Mouse (Mus musculus) kidney, postnatal 0 days (tissue): Measurements from ENCODE around the gene Slamf8. TPM values are rescaled to one million over a fixed set of nuclear protein-coding genes. Genes with fewer than 3 reads are reported as not detected.

Source experiments
- ATAC-seq: fragments of 200-750 bp; cut with Nextera tagmentation; replicated peaks from 2 replicates; pipeline ENCODE4 v1.8.0; 2017; ENCODE audit warnings: low read depth, moderate number of reproducible peaks, moderate TSS enrichment, moderate library complexity; ENCODE audit not compliant: low FRiP score
- DNase-seq: peaks from one replicate; pipeline ENCODE4 v3.0.0-alpha.2; 2016; ENCODE audit warnings: low spot score
- H3K27ac ChIP-seq: fragments of 300-500 bp; sonication (generic); 2 replicates; pipeline ENCODE4 v1.5.1; 2014; ENCODE audit warnings: mild to moderate bottlenecking
- H3K27me3 ChIP-seq: fragments of 300-500 bp; sonication (generic); 2 replicates; pipeline ENCODE4 v1.6.1; 2014; ENCODE audit warnings: low read length, mixed read lengths; ENCODE audit not compliant: insufficient read depth
- H3K36me3 ChIP-seq: fragments of 300-500 bp; sonication (generic); 2 replicates; pipeline ENCODE4 v1.6.1; 2014; ENCODE audit warnings: low read length, mixed read lengths; ENCODE audit not compliant: insufficient read depth
- H3K4me1 ChIP-seq: fragments of 300-500 bp; sonication (generic); replicated peaks from 2 replicates; pipeline ENCODE4 v1.6.1; 2014; ENCODE audit warnings: antibody characterized with exemption, low read length, mixed read lengths; ENCODE audit not compliant: insufficient read depth
- H3K4me2 ChIP-seq: fragments of 300-500 bp; sonication (generic); 2 replicates; pipeline ENCODE4 v1.6.1; 2014; ENCODE audit warnings: mild to moderate bottlenecking, low read length, moderate library complexity, mixed read lengths
- H3K4me3 ChIP-seq: fragments of 300-500 bp; sonication (generic); replicated peaks from 2 replicates; pipeline ENCODE4 v1.5.1; 2014; ENCODE audit warnings: low read depth, low read length
- H3K9ac ChIP-seq: fragments of 300-500 bp; sonication (generic); 2 replicates; pipeline ENCODE4 v1.6.1; 2014; ENCODE audit warnings: low read depth, low read length
- H3K9me3 ChIP-seq: fragments of 300-500 bp; sonication (generic); replicated peaks from 2 replicates; pipeline ENCODE4 v1.6.1; 2016; ENCODE audit warnings: low read length, inconsistent platforms, mixed read lengths
- CTCF ChIP-seq: IDR thresholded peaks from 2 replicates; pipeline ENCODE4 v1.5.1; 2016; ENCODE audit warnings: antibody characterized with exemption, low read depth, mild to moderate bottlenecking, moderate library complexity
- WGBS: fragments of 180-500 bp; shearing (Covaris S2); extraction: QIAGEN DNeasy Blood & Tissue Kit; methylation state at CpG from one replicate; pipeline ENCODE4 v1.1.7; 2014; 5-methylcytosine and 5-hydroxymethylcytosine counted together
- polyA plus RNA-seq: library from polyadenylated mRNA; unstranded; fragments of >200 nt; fragmentation: Nextera tagmentation; extraction: Ambion mirVana; gene quantifications from 2 replicates; pipeline ENCODE4 v1.2.1, GENCODE M21; 2015

The Slamf8 gene
- 0.16 and 0.18 TPM in 2 replicates for polyA plus RNA-seq

GRCm38 (mm10) chr1:172590385-172590784, at the start of gene Slamf8:
Gene Slamf8, minus strand, starts transcription at chr1:172590568.
- H3K27me3 ChIP-seq, result no peaks in the 10 kb centered on the region
- no peak for TF ChIP-seq CTCF
- no peak within 1 kb of the TSS for H3K4me2 ChIP-seq
- 73% methylated on average over 7 of the region's 7 CpGs for WGBS
- H3K4me1 ChIP-seq, result no peaks in the 10 kb centered on the region
- no peaks in the 10 kb centered on the region for H3K36me3 ChIP-seq
- no peak for ATAC-seq
- DNase-seq, result no peak
- no peak within 1 kb of the TSS for H3K27ac ChIP-seq
- H3K4me3 ChIP-seq, result no peak within 1 kb of the TSS
- no peaks in the 10 kb centered on the region for H3K9me3 ChIP-seq
- H3K9ac ChIP-seq, result no peak within 1 kb of the TSS

GRCm38 (mm10) chr1:172638781-172639180, 48.4 kb upstream of the Slamf8 start:
- Histone ChIP-seq H3K36me3 (no peaks in the 10 kb centered on the region), H3K27me3 (no peaks in the 10 kb centered on the region), H3K27ac (no peak overlapping the region), H3K4me3 (no peak overlapping the region), H3K4me2 (no peak overlapping the region), H3K4me1 (peaks cover 8% of the 10 kb centered on the region; the same call in 1 of the 2 replicates), H3K9me3 (no peaks in the 10 kb centered on the region), H3K9ac (no peak overlapping the region)
- 47% methylated on average over 2 of the region's 2 CpGs for WGBS
- TF ChIP-seq CTCF, result no peak
- no peak for ATAC-seq
- DNase-seq, result no peak

GRCm38 (mm10) chr1:172637801-172638200, 47.4 kb upstream of the Slamf8 start:
- 51% methylated on average over 4 of the region's 4 CpGs for WGBS
- no peak for DNase-seq

GRCm38 (mm10) chr1:172636266-172636665, 45.9 kb upstream of the Slamf8 start:
- no peak for TF ChIP-seq CTCF
- 58% methylated on average over 5 of the region's 5 CpGs for WGBS

More at GRCm38 (mm10) chr1:172637801-172638200, 47.4 kb upstream of the Slamf8 start:
- Histone ChIP-seq H3K27me3 (no peaks in the 10 kb centered on the region), H3K4me2 (no peak overlapping the region), H3K9ac (no peak overlapping the region), H3K4me3 (no peak overlapping the region), H3K36me3 (no peaks in the 10 kb centered on the region), H3K4me1 (peaks cover 8% of the 10 kb centered on the region; the same call in 1 of the 2 replicates), H3K27ac (no peak overlapping the region), H3K9me3 (no peaks in the 10 kb centered on the region)
- no peak for ATAC-seq
- peak; percentile 54 for TF ChIP-seq CTCF

GRCm38 (mm10) chr1:172635258-172635657, 44.9 kb upstream of the Slamf8 start:
- no peak overlapping the region for H3K27ac ChIP-seq
- no peak overlapping the region for H3K4me2 ChIP-seq
- no peak for DNase-seq
- peaks cover 8% of the 10 kb centered on the region; the same call in 1 of the 2 replicates for H3K4me1 ChIP-seq
- no peaks in the 10 kb centered on the region for H3K9me3 ChIP-seq
- WGBS, result 28% methylated on average over 4 of the region's 4 CpGs
- no peak overlapping the region for H3K4me3 ChIP-seq
- TF ChIP-seq CTCF, result no peak
- H3K36me3 ChIP-seq, result no peaks in the 10 kb centered on the region
- no peak overlapping the region for H3K9ac ChIP-seq
- no peak for ATAC-seq
- H3K27me3 ChIP-seq, result no peaks in the 10 kb centered on the region

More at GRCm38 (mm10) chr1:172636266-172636665, 45.9 kb upstream of the Slamf8 start:
- Histone ChIP-seq H3K4me3 (no peak overlapping the region), H3K27ac (no peak overlapping the region), H3K36me3 (no peaks in the 10 kb centered on the region), H3K4me1 (peaks cover 8% of the 10 kb centered on the region; the same call in 1 of the 2 replicates), H3K27me3 (no peaks in the 10 kb centered on the region), H3K9me3 (no peaks in the 10 kb centered on the region), H3K9ac (no peak overlapping the region), H3K4me2 (no peak overlapping the region)
- DNase-seq, result no peak
- no peak for ATAC-seq

GRCm38 (mm10) chr1:172634136-172634535, 43.8 kb upstream of the Slamf8 start:
- no peak overlapping the region for H3K27ac ChIP-seq

More at GRCm38 (mm10) chr1:172634136-172634535, 43.8 kb upstream of the Slamf8 start:
- Histone ChIP-seq H3K9ac (no peak overlapping the region), H3K9me3 (no peaks in the 10 kb centered on the region), H3K4me2 (no peak overlapping the region), H3K4me1 (peaks cover 8% of the 10 kb centered on the region; the same call in 1 of the 2 replicates), H3K27me3 (no peaks in the 10 kb centered on the region), H3K36me3 (no peaks in the 10 kb centered on the region), H3K4me3 (no peak overlapping the region)
- 89% methylated on average over 2 of the region's 2 CpGs for WGBS
- TF ChIP-seq CTCF, result no peak
- DNase-seq, result no peak
- no peak for ATAC-seq
